Mouse (Mus musculus): ENCODE data around the gene Pla2g3.

DNA sequence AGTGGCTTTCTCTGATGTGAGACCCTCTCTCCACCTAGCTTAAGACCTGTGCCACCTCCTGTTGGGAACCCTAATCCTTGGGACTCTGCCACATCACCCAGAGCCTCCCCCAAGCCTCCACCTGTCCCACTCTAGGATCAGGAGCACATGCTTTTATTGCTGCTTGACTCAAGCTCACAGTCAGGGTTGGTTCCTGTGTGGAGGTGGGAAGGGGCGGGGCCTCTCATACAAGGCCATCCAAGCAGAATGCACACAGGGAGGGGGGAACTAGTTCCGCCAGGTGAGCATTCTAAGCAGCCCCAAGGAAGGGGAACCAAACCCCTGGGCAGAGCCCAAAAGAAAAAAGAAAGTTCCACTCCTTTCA lies 29.0 kb upstream of the Pla2g3 start:
- no peak for TF ChIP-seq POLR2A (IDR thresholded peaks at IDR 0.05; ENCODE audit: borderline replicate concordance, low read depth, low read length)
- no peak for TF ChIP-seq CTCF (IDR thresholded peaks at IDR 0.05; ENCODE audit: low read depth, low read length)

Measured in bone marrow macrophage, adult 2 months (primary cell).